Mouse (Mus musculus) spleen, postnatal 4 days (tissue): Measurements from ENCODE around the gene Reep1.
A peak's percentile ranks its signal among the peaks of the same experiment; 100 is the strongest.

Source experiments
- DNase-seq, 2 experiments: peaks; one replicate each; pipeline ENCODE4 v3.0.0; 2022; ENCODE audit warnings: low spot score in 2 of 2

Gene Reep1

GRCm38 (mm10) chr6:71707511-71708501 lies at the start of gene Reep1:
Gene Reep1 (plus strand): TSS chr6:71707561.
- peak; percentile 29 to 66 for DNase-seq

- DNase-seq: no peak
Measured at GRCm38 (mm10) chr6:71658290-71658689, 49.1 kb upstream of the Reep1 start.

- no peak for DNase-seq
Measured at GRCm38 (mm10) chr6:71664511-71664910, 42.9 kb upstream of the Reep1 start.

- peak; percentile 21 to 66 for DNase-seq
Measured at GRCm38 (mm10) chr6:71673166-71673565, 34.2 kb upstream of the Reep1 start.

DNA sequence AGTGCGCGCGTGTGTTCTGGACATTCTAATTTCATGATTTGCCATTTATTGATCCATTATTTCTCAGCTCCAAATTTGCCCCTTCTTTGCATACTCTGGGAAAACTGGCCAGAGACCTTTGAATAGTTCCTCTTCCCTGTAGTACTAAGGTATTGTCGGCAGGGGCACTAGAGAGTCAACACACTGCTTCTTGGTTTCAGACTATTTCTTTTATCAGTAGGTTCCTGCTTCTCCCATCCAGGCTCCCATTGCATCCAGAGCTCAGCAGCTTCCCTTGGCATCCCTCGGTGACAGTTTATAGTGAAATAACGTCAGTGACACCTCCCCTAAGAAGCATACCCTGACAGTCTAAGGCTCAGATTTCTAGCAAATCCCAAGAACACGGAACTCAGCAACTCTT lies 28.5 kb upstream of the Reep1 start:
- DNase-seq: peak in 1 of 2 experiments; percentile 52

GRCm38 (mm10) chr6:71695150-71695549 lies 12.2 kb upstream of the Reep1 start:
- DNase-seq: no peak

DNA sequence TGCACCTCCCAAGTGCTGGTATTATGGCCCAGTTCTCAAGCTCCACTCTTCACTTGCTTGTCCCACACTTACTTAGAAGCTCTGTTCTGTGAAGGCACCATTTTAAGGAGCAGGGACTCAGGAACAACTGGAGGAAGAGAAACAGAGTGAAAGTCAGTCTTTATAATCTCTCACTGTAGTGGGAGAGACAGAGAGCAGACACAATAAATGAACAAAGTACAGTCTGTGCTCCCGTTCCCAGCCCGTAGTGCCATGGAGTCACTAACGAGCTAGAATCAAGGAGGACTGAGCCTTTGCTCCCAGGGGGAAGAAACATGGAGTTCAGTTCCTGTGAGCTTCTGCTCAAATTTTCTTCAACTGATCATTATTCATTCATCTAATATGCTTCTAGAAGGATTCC lies 11.8 kb upstream of the Reep1 start:
- no peak for DNase-seq

DNA sequence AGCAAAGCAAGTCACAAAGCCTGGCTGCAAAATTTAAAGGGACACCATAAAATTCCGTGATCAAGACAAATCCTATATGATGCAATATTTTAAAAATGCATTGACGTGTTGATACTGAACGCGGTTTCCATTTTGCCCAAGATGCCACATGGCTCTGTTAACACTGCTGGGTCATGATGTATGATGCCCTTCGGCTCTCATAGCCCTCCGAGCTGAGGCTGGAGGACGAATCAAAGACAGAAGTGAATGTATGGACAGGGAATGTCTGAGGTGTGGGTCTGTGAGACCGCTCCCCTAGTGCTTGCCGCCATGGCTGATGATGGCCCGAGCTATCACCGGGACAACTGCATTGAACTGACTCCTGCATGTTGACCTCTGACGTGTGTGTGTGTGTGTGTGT lies 490 bp upstream of the Reep1 start:
- DNase-seq: no peak

- DNase-seq: no peak
Measured at GRCm38 (mm10) chr6:71708528-71708927, 1.2 kb downstream of the Reep1 start.

- DNase-seq: no peak
Measured at GRCm38 (mm10) chr6:71710323-71710722, 3.0 kb downstream of the Reep1 start.

DNA sequence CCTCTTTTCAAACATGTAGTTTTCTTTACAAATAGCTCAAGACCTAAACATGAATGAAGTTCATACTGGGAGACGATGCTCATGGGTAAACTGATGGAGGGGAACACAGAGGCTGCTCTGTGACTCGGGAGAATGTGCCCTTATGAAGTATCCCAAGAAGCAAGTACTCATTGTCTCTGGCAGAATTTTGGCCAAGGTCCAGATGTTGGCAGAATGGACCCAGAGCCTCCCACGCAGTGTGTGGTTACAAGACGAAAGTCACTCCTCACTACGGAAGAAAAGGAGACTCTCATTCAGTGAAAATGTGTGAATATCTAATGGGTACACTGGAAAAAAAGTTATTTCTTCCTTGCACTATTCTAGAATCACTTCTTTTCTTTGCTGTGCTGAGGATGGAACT lies 3.8 kb downstream of the Reep1 start:
- DNase-seq: no peak

- no peak for DNase-seq
Measured at GRCm38 (mm10) chr6:71713532-71713931, 6.2 kb downstream of the Reep1 start.

DNA sequence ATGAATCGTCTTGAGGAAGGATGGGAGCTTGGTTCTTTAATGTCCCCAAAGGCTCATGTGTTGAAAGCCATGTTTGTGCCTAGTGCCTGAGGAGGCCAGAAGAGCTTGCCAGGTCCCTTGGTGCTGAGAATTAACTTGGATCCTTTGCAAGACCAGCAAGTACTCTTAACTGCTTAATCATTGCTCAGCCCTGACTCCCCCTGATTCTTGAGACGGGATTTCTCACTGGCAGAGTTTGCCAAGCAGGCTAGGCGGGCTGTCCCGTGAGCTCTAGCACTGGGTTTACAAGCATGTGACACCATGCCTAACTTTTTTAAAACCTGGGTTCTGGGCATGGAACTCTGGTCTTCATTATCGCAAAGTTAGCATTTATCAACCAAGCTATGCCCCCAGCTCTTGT lies 7.6 kb downstream of the Reep1 start:
- DNase-seq: no peak

- no peak for DNase-seq
Measured at GRCm38 (mm10) chr6:71716434-71716833, 9.1 kb downstream of the Reep1 start.

DNA sequence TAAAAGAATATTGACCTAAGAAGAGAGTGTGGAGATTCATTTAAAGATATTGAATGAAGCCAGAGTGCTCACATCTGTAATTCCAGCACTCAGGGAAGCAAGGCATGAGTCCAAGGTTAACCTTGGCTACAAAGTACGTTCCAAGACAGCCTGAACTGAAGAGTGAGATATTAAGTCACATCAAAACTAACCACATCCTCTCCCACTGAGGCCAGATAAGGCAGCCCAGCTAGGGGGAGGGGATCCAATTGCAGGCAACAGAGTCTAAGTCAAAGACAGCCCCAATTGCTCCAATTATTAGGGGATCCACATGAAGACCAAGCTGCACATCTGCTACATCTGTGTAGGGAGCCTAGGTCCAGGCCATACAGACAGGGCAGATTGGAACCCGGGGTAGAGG lies 11.0 kb downstream of the Reep1 start:
- no peak for DNase-seq

DNA sequence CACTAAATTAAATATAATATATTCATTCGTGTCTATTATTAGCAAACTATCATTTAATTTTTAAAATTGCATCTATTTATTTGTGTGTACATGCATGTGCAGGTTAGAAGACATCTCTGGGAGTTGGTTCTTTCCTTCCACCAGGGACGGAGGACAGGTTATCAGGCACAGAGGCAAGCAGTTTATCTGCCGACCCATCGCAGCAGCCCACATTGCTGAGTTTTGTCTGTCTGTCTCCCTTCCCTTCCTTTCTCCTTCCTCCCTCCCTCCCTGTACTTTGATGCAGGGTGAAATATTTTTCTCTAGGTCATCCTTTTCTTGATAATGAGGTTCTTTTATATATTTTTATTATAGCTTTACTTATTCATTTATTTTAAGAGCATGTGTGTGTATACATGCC lies 11.9 kb downstream of the Reep1 start:
- DNase-seq: no peak

GRCm38 (mm10) chr6:71722988-71723387 lies 15.6 kb downstream of the Reep1 start:
- DNase-seq: no peak

DNA sequence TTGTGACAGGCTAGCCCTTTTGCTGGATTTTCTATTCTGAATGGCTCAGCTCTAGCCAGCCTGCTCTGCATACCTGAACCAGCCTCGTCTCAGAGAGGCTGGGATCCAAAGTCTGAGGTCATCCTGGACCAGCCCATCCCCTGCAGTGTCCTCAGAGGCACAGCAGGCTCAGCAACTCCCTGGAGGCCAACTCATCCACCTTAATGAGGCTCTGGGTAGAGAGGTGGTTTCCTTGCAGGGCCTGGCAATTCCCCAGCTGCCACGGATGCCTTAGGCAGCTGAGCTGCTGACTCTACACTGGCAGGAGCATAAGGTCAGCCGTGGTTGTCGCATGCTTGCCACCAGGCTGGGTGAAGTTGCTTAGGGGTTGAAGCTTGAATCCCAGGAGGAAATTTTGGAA lies 16.2 kb downstream of the Reep1 start:
- DNase-seq: no peak

DNA sequence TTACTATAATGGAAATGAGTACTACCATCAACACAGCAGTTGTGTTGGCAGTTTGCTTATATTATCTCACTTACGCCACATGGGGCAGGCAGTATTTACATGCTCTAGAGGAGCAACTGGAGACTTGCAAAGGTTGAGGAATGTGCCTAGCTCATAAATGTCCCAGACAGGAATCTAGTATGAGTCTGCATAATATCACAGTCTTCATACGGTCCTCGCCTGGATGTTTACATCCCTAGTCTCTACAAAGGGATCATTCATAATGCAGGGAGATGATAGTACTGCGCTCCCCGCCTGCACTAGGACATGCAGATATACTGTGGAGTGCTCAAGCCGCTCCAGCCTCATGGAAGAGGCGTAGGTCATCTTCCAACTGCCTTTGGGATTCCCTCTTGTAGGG lies 19.3 kb downstream of the Reep1 start:
- DNase-seq: no peak

GRCm38 (mm10) chr6:71728306-71728705 lies 20.9 kb downstream of the Reep1 start:
- DNase-seq: no peak

- DNase-seq: no peak
Measured at GRCm38 (mm10) chr6:71734910-71735599, 27.7 kb downstream of the Reep1 start.

- DNase-seq: no peak
Measured at GRCm38 (mm10) chr6:71735600-71736010, 28.2 kb downstream of the Reep1 start.

GRCm38 (mm10) chr6:71736101-71736500 lies 28.7 kb downstream of the Reep1 start:
- DNase-seq: no peak
